Mouse (Mus musculus) c-Kit-positive CD71-positive TER-119-negative erythroid progenitor cells, embryonic 14.5 days (primary cell): ENCODE data around the gene Zfp771.
"Not testable (repeated sequence)": the region's sequence is repeated elsewhere in the genome, so short reads cannot be mapped to it uniquely, and the experiment has no call there.

ENCODE experiments used
- DNase-seq: peaks from one replicate; pipeline ENCODE4 v3.0.0-alpha.2; 2013; ENCODE audit warnings: low read depth

The Zfp771 gene

DNA sequence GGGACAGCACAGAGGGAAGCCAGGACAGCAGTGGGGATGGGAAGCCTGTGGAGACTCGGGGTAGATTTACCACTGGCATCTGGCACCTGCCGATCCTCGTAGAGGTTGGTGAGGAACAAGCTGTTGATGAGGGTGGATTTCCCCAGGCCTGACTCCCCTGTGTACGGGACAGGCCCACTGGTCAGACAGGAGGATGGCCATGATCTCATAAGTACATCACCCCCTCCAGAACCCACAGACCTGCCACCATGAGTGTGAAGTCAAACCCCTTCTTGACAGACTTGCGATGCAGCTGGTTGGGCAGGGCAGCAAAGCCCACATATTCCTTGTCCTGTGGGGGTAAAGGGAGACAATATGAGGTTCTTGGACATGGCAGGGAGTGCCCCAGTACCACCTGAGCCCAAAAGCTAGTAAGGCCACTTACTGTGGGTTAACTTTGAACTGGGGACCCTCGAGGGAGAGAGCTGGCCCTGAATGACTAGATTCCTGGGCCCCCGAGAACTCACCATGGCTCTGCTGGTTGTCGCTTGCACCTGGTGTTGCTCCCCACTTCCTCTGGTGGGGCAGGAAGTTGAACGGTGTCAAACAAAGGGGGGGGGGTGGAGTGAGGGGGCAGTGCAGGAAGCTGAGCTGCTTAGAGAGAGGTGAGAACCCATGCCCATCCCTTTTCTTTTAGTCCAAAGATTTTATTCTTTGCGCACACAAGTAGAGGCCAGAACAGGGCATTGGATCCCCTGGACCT lies 26.0 kb upstream of the Zfp771 start:
- no peak for DNase-seq

DNA sequence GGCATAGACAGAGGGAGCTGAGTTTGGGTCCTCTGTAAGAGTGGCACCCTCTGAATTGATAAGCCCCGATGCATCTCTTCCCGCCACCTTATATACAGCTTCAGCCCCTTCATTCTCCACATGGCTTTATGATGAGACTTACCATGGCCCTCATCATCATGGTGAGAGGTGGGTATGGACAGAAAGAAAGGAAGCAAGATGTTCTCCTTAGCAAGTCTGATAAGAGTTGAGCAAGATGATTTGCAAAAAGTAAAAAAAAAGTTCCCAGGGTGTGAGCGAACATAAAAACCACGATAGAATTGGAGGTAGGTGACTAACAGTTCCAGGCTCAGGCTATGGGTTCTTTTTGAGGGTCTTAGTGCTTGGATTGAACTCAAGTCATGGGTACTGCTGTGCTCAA lies 25.4 kb upstream of the Zfp771 start:
- DNase-seq, result no peak

DNA sequence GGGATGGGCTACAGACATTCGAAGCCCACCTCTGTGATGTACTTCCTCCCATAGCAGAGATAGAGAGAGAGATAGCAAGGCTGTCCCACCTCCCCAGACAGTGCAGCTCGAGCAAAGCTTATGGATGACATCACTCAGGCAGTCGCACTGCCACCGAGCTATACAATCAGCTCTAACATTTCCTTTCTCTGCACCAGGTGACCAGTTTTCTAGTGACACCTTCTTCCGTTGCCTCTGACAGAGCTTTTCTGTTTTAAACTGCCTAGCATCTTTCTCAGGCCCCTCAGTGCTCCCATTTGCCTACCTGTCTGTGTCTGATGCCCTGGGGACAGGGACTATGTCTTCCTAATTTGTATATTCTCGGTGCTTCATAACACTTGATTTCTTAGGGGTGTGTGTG lies 23.6 kb upstream of the Zfp771 start:
- DNase-seq, result no peak

DNA sequence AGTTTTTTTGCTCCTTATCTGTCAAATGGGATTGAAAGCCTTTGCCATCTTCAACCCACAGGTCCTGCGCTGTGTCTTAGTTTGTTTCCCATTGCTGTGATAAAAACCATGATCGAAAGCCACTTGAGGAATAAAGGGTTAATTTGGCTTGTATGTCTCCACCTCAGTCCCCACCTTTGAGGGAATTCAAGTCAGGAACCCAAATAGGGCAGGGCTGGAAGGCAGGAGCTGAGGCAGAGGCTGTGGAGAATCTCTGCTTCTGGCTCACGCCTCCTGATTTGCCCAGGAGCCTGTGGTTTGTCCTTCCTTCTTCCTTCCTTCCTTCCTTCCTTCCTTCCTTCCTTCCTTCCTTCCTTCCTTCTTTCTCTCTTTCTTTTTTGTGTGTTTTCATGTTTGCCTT lies 21.0 kb upstream of the Zfp771 start:
- no peak for DNase-seq

DNA sequence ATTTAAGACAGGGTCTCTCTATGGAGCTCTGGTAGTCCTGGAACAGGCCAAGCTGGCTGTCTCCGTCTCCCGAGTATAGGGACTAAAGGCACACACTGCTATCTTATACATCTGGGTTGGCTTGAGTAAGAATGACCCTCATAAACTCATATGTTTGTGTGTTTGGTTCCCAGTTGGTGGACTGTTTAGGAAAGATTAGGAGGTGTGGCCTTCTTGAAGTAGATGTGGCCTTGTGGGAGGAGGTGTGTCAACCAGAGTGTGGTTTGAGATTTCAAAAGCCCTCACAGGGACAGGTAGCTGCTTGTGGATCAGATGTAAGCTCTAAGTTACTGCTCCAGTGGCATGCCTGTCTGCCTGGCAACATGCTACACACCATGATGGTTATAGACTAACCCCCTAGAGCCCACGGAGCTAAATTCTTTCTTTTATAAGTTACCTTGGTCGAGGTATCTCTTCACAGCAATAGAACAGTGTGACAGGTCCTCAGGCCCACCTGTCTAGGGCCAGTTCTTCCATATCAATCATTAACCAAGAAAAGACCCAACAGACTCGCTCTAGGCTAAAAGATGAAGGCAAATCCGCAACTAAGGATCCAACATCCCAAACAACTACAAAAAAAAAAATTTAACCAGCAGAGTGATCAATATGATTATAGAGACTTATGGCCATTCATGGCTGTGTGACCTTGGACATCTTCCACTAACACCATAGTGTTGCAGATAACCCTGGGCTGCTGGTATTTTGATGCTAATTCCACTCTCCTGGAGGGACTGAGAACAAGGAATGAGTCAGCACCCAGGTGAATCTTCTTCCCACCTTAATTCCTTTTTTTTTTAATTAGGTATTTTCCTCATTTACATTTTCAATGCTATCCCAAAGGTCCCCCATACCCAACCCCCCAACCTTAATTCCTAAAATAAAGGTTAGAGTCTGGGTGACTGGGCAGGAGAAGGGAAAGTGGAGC lies 20.3 kb upstream of the Zfp771 start:
- DNase-seq, result no peak

DNA sequence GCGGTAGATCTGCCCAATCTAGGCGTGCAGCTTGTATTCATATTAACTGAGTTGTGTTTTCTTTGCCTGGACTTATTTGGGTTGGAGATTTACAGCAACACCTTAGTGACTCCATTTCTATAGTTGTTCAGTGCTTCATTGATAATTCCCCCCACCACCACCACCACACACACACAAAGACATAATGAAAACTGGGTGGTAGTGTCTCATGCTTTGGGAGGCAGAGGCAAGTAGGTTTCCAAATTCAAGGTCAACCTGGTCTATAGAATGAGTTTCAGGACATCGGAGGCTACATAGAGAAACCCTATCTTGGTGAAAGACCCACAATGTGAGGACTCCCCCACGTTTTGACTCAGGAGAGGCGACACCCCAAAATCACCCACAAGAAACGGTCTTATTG lies 19.5 kb upstream of the Zfp771 start:
- no peak for DNase-seq

DNA sequence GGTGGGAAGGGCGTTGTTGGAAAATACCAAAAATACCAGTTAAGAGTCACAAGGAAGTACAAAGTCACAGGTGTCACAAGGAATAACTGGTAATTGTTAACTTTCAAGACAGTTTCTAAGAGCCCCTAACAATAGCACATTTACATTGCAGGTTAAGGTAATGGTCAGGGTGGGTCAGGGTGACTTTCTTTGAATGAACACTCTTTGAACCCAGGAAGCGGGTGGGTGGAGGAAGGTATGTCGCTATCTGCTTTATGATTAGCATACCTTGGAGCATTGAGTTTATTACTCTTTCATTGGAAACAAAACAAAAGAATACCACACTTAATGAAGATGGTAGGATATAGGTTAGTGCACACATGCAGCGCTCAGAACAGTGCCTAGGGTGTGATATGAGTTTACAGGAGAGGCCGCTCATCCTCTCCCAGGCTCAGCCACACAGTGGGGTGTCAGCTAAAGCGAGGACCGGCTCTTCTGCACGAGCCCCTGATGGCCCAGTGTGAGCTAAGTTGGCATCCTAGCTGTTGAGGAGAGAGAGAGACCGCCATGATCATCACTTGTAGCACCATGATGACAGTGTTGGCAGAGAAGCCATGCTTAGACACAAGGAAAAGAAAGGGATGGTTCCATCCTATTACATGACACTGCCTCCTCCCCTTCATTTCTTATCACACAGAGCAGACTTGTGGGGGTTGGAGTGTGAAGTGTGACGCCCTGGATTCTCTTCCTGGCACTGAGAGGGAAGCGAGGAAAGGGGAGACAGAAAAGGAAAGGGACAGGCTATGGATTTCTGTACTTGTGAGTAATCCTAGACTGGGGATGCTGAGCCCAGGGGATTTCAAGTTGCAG lies 18.7 kb upstream of the Zfp771 start:
- no peak for DNase-seq

DNA sequence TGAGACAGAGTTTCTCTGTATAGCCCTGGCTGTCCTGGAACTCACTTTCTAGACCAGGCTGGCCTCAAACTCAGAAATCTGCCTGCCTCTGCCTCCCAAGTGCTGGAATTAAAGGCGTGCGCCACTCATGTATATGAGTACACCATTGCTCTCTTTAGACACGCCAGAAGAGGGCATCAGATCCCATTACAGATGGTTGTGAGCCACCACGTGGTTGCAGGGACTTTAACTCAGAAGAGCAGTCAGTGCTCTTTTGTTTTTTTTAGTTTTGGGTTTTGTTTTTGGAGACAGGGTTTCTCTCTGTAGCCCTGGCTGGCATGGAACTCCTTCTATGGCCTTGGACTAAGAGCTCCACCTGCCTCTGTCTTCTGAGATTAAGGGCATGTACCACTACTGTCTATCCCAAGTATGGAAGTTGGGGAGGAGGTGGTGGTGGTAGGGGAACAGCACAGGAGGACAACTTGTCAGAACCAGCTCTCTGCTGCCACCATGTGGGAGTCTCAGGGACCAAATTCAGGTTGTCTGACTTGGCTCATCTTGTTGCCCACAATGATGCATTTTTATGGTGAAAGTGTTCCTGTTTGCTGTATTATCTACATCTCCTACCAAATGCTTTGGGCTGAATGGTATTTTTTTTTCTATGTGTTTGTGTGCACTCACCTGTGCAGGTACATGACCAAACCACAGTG lies 15.3 kb upstream of the Zfp771 start:
- peak; percentile 91 for DNase-seq

DNA sequence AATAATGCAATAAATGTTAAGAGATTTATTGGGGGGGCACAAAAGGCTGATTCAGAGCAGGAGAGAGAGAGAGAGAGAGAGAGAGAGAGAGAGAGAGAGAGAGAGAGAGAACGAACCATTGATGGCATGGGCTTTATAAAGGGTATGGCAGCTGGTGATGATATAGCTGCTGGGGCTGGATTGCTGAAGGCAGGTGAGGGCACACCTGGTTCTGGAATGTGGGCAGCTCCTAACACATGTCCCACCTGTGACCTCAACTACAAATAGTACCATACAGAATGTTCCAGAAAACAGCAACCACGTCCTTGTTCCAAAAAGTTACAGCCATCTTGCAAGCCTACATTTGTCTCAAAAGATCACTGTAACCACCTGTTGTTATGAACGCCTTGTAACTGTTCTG lies 12.7 kb upstream of the Zfp771 start:
- no peak for DNase-seq

DNA sequence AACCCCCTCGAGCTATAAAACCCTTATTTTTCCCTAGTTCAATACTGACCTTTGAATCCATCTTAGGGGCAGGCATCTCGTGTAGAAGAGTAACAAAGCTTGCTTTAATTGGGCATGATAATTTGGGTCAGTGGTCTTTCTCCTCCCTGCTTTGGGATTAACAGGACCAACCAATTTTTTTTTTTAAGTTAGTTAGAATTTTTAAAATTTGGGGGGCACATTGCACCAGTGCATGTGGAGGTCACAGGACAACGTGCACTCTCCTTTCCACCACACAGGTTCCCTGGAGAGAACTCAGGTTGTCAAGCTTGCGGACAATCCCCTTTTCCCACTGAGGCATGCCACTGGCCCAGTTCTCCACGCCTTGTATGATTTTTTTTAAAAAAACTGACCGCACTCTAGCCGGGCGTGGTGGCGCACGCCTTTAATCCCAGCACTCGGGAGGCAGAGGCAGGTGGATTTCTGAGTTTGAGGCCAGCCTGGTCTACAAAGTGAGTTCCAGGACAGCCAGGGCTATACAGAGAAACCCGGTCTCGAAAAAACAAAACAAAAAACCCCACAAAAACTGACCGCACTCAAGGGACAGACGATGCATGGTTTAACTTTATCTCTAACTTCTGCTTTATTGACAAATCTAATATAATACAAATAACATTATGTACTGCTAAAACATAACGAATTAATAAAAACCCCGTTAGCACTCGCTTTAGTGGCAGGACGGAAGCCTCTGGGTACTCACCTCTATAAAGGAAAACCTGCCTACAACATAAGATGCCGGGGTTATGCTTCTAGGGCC lies 12.1 kb upstream of the Zfp771 start:
- no peak for DNase-seq

DNA sequence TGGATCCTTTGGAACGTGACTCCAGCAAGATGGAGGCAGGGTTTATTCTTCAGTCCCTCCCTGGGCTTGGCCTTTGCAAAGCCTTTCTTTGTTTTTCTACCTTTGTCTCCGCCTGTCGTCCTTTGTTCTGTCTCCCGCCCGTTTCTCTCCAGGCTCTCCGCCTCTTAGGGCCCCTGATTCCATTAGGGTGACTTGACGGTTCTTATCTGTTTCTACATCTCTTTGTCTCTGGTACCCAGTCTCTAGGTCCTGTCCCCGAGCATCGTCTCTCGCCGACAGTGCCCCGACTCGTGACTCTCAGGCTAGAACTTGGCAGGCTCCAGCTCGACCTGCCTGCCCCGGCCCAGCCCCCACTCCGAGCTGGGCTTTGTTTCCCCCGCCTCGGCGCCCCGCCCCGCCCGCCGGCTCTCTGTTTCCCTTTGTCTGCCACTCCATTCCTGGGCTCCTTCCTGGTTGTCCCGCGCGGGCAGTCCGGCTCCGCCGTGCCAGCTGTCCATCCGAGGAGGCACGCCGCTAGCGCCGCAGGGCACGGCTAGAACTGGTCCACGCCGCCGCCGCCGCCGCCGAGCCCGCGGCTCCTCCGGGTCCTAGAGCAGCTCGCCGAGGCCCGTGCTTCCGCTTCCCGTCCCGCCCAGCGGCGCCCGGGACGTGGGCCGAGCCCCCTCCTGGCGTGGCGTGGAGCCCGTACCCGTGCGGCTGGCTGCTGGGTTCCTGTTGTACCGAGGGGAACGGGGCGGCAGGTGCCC lies 11.3 kb upstream of the Zfp771 start, which contains the start of the genes Zfp553 and Sept1:
Gene Zfp553, plus strand, starts transcription at position 440 of the 746 bp plus-strand sequence.
Gene Sept1, minus strand, starts transcription at position 509 of the 746 bp plus-strand sequence.
- DNase-seq, result peak; percentile 61

DNA sequence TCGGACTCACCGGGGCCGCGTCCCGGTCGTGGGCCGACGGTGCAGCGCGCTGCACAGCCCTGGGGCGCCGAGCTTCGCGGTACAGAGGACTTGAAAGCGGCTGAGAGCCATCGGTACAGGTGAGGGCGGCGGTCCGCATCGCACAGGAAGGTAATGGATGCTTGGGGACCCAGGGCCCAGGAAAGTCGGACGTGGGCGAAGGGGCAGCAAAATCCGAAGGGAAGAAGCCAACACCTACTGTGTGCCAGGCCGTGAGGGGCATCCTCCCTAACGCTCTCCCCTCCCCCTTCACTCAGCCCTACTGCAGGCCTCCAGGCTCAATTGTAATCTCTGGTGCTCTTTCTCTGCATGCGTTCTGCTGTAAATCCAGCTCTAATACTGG lies 10.7 kb upstream of the Zfp771 start:
- no peak for DNase-seq

DNA sequence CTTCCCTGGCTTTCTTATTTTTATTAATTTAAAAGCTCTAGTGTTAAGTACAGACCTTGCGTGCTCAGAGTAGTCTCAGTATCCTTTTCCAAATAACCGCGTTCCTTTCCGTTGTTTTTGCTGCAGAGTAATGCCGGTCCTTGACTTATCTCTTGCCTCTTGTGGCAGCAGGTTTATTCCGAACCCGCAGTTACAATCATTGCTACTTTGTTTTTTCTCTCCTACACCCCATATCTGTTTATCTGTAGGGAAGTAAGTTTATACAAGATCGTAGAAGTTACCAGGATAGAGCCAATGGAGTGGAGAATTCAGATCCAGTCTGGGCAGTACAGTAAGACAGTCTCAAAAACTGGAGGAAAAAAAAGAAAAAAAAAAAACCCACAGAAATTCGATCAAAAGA lies 10.3 kb upstream of the Zfp771 start:
- no peak for DNase-seq

DNA sequence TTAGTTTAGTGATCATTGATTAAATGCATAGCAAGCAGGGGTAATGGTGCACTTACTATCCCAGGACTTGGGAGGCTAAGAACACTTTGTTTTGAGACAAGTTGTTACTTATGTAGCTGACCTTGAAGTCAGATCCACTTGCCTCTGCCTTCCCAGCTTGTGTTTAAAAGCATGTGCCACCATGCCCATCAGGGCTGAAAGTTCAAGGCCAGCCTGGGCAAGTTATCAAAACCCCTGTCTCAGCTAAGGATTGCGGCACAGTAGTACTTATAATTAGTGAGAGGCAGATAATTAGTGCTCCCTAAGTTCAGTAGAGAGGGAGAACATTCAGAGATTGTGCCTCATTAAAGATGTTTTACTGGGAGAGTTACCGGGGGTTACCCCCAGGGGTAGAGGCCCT lies 9.3 kb upstream of the Zfp771 start:
- DNase-seq, result no peak

DNA sequence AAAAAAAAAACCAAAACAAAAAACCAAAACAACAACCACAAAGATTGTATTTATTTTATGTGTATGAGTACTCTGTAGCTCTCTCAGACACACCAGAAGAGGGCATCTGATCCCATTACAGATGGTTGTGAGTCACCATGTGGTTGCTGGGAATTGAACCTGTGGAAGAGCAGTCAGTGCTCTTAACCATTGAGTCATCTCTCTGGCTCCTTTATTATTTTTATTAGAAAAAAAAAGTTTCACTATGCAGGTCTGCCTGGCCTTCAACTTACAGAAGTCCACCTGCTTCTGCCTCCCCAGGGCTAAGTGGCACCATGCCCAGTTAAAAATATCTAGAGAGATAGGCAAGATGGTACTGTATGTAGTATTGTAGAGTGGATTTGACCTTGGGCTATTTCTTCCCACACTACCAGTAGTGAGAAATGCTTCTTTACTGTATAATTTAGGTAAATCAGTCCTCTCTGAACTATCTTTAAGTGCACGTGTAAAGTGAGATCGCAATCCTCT lies 660 bp upstream of the Zfp771 start:
- DNase-seq, result no peak

DNA sequence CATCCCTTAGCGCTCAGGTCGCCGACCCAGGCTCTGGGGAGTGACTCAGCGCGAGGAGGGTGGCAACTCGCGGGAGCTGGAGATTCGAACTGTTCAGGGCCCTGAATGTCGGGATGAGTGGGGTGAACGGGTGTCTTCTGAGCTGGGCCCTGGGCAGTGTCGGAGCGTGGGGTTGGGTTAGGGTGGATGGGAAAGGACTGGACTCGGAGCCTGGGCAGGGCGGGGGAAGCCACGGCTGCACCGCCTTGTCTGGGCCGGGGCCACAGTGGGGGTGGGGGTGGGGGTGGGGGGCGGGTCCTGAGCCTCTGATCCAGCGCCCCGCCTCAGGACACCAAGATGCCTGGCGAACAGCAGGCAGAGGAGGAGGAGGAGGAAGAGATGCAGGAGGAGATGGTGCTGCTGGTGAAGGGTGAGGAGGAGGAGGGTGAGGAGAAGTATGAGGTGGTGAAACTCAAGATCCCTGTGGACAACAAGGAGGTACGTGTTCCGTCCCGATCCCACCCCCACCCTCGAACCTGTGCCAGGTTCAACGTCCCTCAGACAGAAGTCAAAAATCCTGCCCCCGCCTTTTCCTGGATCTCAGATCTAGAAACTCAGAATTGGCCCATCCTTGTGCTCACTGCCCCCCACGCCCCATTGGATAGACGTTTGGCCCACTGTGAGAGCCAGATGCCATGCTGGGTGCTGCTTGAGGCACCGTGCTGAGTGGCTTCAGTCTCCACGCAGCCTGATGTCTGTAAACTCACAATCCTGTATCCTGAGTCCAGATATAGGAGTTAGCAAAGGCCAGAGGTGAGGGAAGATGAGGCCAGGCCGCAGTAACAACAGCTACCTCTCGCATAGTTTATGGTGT lies 810 bp downstream of the Zfp771 start:
- DNase-seq, result no peak

DNA sequence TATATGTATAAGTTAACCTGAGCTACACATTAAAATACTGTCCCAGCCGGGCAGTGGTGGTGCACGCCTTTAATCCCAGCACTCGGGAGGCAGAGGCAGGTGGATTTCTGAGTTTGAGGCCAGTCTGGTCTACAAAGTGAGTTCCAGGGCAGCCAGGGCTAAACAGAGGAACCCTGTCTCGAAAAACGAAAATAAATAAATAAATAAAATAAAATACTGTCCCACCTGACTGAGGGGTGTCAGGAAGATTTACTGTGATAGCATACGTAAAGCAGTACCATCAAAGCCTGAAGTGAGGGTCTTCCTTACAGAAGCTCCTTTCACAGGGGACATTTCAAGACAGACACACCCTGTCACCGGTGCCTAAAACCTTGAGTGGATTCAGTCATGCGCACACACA lies 6.4 kb downstream of the Zfp771 start:
- DNase-seq, result not testable (repeated sequence)

DNA sequence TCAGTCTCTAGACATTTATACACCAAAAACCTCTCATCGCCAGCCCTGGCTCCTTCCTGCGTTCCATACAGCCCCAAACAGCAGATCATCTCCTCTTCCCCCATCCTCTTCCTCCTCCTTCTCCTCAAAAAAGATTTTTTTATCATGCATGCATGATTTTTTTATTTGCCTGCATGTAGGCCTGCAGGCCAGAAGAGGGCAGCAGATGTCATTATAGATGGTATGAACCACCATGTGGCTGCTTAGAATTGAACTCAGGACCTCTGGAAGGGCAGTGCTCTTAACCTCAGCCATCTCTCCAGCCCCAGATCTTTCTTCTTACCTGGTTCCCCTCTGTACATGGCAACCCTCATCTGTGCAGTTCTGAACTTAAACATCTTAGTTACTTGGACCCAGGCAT lies 8.3 kb downstream of the Zfp771 start:
- no peak for DNase-seq

DNA sequence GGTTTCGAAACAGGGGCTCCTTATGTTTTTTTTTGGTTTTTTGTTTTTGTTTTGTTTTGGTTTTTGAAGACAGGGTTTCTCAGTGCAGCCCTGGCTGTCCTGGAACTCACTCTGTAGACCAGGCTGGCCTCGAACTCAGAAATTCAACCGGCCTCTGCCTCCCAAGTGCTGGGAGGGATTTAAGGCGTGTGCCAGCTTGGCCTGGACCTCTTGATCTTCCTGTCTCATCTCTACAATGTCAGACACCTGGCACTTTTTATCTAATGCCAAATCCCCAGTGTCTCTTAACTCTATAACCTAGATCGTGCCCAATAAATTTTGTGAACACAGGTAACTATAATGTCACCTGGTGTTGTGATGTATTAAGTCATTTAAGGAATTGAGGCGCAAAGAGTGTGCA lies 9.3 kb downstream of the Zfp771 start:
- no peak for DNase-seq
